Mouse (Mus musculus) kidney, embryonic 16.5 days (tissue): ENCODE data around the gene Rpp30. TPM values are rescaled to one million over a fixed set of nuclear protein-coding genes. Genes with fewer than 3 reads are reported as not detected.

ENCODE experiments used
- ATAC-seq: fragments of 200-750 bp; cut with Nextera tagmentation; 2 replicates; pipeline ENCODE4 v1.8.0; 2017; ENCODE audit warnings: moderate TSS enrichment; ENCODE audit not compliant: low FRiP score, low TSS enrichment
- H3K27ac ChIP-seq: fragments of 300-500 bp; sonication (generic); 2 replicates; pipeline ENCODE4 v1.5.1; 2014; ENCODE audit warnings: low read length
- H3K27me3 ChIP-seq: fragments of 300-500 bp; sonication (generic); 2 replicates; pipeline ENCODE4 v1.6.1; 2014; ENCODE audit warnings: low read length, control low read depth, mixed read lengths; ENCODE audit not compliant: insufficient read depth
- H3K36me3 ChIP-seq: fragments of 300-500 bp; sonication (generic); 2 replicates; pipeline ENCODE4 v1.6.1; 2014; ENCODE audit warnings: low read length, control low read depth, mixed read lengths; ENCODE audit not compliant: insufficient read depth
- H3K4me1 ChIP-seq: fragments of 300-500 bp; sonication (generic); 2 replicates; pipeline ENCODE4 v1.6.1; 2014; ENCODE audit warnings: low read length, control low read depth, mixed read lengths; ENCODE audit not compliant: insufficient read depth
- H3K4me2 ChIP-seq: fragments of 300-500 bp; sonication (generic); replicated peaks from 2 replicates; pipeline ENCODE4 v1.6.1; 2014; ENCODE audit warnings: low read depth, low read length
- H3K4me3 ChIP-seq: fragments of 300-500 bp; sonication (generic); 2 replicates; pipeline ENCODE4 v1.5.1; 2014; ENCODE audit warnings: mild to moderate bottlenecking, low read length
- H3K9ac ChIP-seq: fragments of 300-500 bp; sonication (generic); replicated peaks from 2 replicates; pipeline ENCODE4 v1.6.1; 2014; ENCODE audit warnings: low read length
- H3K9me3 ChIP-seq: fragments of 300-500 bp; sonication (generic); 2 replicates; pipeline ENCODE4 v1.6.1; 2016; ENCODE audit warnings: low read length, control low read depth
- WGBS: fragments of 180-500 bp; shearing (Covaris S2); extraction: QIAGEN DNeasy Blood & Tissue Kit; methylation state at CpG from one replicate; pipeline ENCODE4 v1.1.7; 2014; 5-methylcytosine and 5-hydroxymethylcytosine counted together
- polyA plus RNA-seq: library from polyadenylated mRNA; unstranded; fragments of >200 nt; fragmentation: Nextera tagmentation; extraction: Ambion mirVana; gene quantifications from 2 replicates; pipeline ENCODE4 v1.2.1, GENCODE M21; 2015

Rpp30 gene
- polyA plus RNA-seq, result 63.4 and 67.9 TPM in 2 replicates

DNA sequence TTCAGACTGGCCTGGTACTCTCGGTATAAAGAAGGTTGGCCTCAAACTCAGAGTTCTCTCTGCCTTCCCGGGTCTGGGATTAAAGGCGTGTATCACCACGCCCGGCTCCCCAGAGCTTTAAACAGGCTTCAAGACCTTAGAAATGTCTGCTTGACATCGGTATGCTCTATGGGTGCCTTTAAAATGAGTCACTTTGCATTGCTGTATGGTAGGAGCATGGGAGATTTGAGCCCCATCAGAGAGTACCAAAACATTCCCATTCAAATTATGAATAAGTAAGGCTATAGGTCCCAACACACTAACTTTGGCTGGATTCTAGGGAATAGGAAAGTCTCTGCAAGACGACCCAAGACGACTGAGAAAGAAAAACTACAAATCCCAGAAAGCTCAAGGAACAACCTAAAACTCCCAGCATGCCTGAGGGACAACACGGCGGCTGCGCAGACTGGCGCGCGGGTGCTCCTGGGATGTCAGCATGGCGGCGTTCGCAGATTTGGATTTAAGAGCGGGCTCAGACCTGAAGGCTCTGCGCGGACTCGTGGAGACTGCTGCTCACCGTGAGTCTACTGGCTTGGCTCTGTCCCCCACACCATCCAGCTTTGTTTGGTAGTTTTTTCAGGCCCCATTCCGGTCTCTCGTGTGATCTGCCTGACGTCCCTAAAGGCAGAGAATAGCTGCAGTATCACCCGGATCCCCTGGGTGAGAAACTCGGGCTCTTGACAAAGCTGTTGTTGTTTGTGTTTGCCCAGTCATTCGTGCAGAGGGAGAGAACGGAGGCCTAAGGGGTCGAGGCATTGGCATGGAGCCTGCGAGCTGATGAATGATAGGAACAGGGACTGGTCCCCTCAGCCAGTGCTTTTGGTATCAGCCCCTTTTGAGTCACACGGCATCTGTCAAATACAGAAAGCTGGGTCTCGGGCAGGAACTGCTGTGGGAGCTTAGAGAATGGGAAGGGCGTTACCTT is at the start of gene Rpp30:
Rpp30 (plus strand) TSS at position 455 of the 964 bp plus-strand sequence.
- Histone ChIP-seq H3K4me3 (peak within 1 kb of the TSS; percentile 92), H3K27ac (peak within 1 kb of the TSS; percentile 64; the same call in 1 of the 2 replicates), H3K27me3 (0 out of 2 replicates have a peak, but pooled peaks cover 2% of the 10 kb centered on the region), H3K4me1 (peaks cover 10% of the 10 kb centered on the region), H3K9me3 (no peaks in the 10 kb centered on the region), H3K36me3 (peaks cover 4% of the 10 kb centered on the region; the same call in 1 of the 2 replicates), H3K9ac (peak within 1 kb of the TSS; percentile 90), H3K4me2 (peak within 1 kb of the TSS; percentile 87)
- WGBS, result 1% methylated on average over 34 of the region's 34 CpGs
- ATAC-seq, result peak; percentile 96

DNA sequence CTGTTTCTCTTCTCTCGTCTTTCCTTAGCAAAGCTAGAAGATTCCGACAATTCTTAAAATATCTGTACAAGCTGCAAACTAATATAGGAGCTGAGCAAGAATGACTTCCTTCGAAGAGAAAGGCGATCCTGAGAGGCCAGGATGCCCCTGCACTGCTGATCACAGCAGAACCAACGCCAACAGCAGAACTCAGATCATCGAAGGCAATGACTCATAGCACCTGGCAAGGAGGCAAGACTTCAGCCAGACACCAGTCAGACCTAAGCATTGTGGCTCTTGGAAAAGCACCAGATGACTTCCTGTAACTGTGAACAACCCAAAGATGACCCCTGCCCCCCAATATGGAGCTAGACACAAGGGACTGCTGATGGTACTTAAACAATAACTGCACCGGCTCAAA is 37.5 kb upstream of the Rpp30 start:
- H3K4me2 ChIP-seq, result no peak overlapping the region
- no peaks in the 10 kb centered on the region for H3K4me1 ChIP-seq
- no peak overlapping the region for H3K4me3 ChIP-seq
- ATAC-seq, result no peak
- WGBS, result 72% methylated on average over 7 of the region's 7 CpGs
- no peaks in the 10 kb centered on the region for H3K9me3 ChIP-seq
- H3K36me3 ChIP-seq, result no peaks in the 10 kb centered on the region
- H3K27ac ChIP-seq, result no peak overlapping the region
- no peaks in the 10 kb centered on the region for H3K27me3 ChIP-seq
- no peak overlapping the region for H3K9ac ChIP-seq

DNA sequence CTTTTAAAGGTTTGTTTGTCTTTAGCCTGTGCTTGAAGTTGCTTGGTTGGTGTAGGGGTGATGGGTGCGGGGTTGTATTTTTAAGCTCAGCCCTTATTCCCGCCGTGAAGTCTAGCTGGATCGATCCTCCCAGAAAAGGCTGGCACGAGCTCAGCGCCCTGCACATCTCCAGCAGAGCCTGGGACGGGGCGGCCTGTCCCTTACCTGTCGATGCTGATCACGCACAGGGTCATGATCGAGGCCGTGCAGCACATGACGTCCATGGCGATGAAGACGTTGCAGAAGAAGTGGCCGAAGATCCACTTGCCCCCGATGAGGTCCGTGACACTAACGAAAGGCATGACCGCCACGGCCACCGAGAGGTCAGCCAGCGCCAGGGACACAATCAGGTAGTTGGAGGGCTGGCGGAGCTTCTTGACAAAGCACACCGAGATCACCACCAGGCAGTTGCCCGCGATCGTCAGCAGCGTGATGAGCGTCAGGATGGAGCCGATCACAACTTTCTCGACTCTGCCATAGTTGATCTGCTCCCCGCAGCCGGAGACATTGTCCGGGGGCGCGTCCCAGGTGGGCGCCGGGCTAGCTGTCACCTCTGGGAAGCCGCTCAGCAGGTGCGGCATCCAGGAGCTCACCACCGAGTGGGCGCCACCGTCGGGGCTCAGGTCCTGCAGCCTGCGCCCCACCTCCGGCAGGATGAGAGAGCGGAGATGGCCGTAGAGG is 26.9 kb upstream of the Rpp30 start:
- H3K9me3 ChIP-seq, result no peaks in the 10 kb centered on the region
- WGBS, result 9% methylated on average over 49 of the region's 49 CpGs
- no peak overlapping the region for H3K27ac ChIP-seq
- no peaks in the 10 kb centered on the region for H3K36me3 ChIP-seq
- H3K4me3 ChIP-seq, result peak overlapping the region; percentile 57
- peak; percentile 47; the same call in 1 of the 2 replicates for ATAC-seq
- peak overlapping the region; percentile 84 for H3K4me2 ChIP-seq
- peaks cover 48% of the 10 kb centered on the region for H3K27me3 ChIP-seq
- H3K4me1 ChIP-seq, result peaks cover 6% of the 10 kb centered on the region; the same call in 1 of the 2 replicates
- H3K9ac ChIP-seq, result no peak overlapping the region

DNA sequence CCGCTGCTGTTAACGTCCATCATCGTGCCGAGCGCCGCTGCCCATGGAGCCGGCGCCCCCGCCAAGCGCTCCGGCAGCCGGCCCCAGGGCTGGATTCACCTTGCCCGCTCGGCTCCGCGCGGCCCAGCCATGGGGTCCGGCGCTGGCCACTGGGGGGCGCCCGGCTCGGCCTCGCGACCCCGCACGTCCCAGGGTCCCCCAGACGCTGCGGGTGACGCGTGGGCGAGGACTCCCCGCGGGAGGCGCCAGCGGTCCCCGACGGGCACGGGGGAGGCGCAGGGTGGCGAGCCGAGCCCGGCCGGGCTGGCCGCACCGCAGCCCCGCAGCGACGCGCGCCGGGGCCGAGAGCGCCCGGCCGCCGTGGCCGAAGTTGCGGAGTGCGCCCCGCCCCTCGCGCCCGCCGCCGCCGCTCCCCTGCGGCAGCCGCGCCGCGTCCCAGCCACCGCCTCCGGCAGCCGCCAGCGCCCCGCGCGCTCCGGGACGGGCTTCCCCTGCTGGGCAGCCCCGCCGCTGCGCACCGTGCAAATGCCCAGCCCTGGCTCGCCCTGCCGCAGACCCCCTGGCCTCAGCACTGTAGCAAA is 26.2 kb upstream of the Rpp30 start, which contains the start of gene Htr7:
Htr7 (minus strand) TSS at position 277 of the 581 bp plus-strand sequence.
- Histone ChIP-seq H3K27me3 (peaks cover 48% of the 10 kb centered on the region), H3K4me3 (peak within 1 kb of the TSS; percentile 57), H3K27ac (no peak within 1 kb of the TSS), H3K9me3 (no peaks in the 10 kb centered on the region), H3K9ac (peak within 1 kb of the TSS; percentile 36), H3K36me3 (no peaks in the 10 kb centered on the region), H3K4me1 (peaks cover 6% of the 10 kb centered on the region; the same call in 1 of the 2 replicates), H3K4me2 (peak within 1 kb of the TSS; percentile 84)
- peak; percentile 97 for ATAC-seq
- WGBS, result under 1% methylated on average over 62 of the region's 86 CpGs

DNA sequence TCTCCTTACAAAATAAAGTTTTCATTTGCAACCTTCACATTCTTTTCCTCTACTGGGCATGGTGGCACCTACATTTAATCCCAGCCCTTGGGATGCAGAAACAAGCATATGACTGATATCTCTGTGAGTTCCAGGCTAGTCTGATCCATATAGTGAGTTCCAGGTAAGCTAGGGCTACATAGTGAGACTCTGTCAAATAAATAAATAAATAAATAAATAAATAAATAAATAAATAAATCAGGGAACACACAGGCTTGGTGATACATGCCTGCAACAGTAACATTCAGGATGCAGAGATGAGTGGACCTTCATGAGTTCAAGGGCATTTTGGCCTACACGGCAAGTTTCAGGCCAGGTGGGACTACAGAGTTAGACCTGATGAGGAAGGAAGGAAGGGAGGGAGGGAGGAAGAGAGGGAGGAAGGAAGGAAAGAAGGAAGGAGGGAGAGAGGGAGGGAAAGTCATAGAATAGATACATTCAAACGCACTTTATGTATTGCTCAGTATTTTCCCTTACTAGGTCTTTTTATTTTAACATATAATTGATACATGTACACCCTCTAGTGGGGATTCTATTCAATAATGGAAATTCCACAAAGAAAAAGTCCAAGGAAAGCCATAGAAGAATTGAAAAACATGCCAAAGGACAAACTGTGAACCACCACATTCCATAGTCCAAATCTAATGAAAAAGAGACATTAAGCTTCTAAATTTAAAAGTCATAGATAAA is 20.6 kb upstream of the Rpp30 start:
- no peaks in the 10 kb centered on the region for H3K36me3 ChIP-seq
- 67% methylated on average over 2 of the region's 2 CpGs for WGBS
- no peaks in the 10 kb centered on the region for H3K9me3 ChIP-seq
- H3K27ac ChIP-seq, result no peak overlapping the region
- ATAC-seq, result no peak
- peaks cover 14% of the 10 kb centered on the region for H3K27me3 ChIP-seq
- H3K4me3 ChIP-seq, result no peak overlapping the region
- H3K4me1 ChIP-seq, result no peaks in the 10 kb centered on the region
- H3K9ac ChIP-seq, result no peak overlapping the region
- H3K4me2 ChIP-seq, result no peak overlapping the region

DNA sequence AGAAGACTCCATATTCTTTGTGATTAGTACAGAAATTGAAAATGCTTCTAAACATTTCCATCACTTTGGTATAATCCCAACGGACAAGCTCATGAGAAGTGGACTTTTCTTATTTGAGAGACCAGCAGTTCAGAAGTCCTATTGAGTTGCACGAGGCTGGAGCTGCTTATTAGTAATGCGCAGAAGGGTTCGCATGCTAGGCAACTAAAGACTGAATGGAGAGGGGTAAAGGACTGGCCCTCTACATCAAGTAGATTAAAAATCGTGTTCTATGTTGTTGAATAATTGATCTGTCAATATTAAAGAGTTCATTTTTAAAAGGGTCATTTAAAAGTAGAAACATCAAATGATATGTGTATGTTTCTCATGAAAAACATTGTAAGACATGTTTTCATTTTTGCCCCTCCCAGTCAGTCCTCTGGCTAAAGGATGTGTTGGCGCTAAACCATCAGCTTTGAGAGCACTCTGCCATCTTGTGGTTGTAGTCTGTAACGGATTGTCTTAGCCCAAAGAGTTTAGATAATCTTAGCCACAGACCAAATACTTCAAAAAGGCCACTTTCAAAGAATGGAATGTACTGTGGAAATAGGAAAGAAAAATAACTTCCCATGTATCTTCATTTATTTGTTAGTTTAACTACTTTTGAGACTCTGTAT is 782 bp upstream of the Rpp30 start:
- peak overlapping the region; percentile 64; the same call in 1 of the 2 replicates for H3K27ac ChIP-seq
- peaks cover 10% of the 10 kb centered on the region for H3K4me1 ChIP-seq
- WGBS, result 49% methylated on average over 7 of the region's 7 CpGs
- peak overlapping the region; percentile 77 for H3K4me2 ChIP-seq
- H3K36me3 ChIP-seq, result no peaks in the 10 kb centered on the region
- no peaks in the 10 kb centered on the region for H3K9me3 ChIP-seq
- 0 out of 2 replicates have a peak, but pooled peaks cover 2% of the 10 kb centered on the region for H3K27me3 ChIP-seq
- ATAC-seq, result peak; percentile 87; the same call in 1 of the 2 replicates
- H3K4me3 ChIP-seq, result peak overlapping the region; percentile 92
- H3K9ac ChIP-seq, result peak overlapping the region; percentile 90

DNA sequence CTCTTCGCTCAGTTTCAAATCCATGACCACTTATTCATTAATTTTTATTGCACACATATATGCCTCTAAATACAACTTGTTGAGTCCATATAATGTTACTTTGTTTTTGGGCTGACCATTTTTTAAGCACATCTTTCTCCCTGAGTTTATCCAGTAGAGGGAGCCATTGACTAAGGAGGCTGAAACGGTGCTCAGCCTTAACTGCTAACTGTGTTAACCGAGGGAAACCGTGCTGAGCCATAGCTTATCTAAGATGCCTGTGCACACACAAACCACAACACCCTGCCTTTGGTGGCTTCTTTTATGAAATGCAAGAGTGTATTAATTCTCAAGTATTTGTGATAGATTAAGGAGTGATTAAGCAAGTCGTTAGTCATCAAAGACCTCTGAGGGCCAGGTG is 7.3 kb downstream of the Rpp30 start:
- no peaks in the 10 kb centered on the region for H3K27me3 ChIP-seq
- no peaks in the 10 kb centered on the region for H3K9me3 ChIP-seq
- no peak overlapping the region for H3K4me3 ChIP-seq
- ATAC-seq, result 0 out of 2 replicates have a peak, but pooled peaks have one; percentile 35
- no peak overlapping the region for H3K9ac ChIP-seq
- 50% methylated on average over 5 of the region's 5 CpGs for WGBS
- H3K36me3 ChIP-seq, result peaks cover 21% of the 10 kb centered on the region; the same call in 1 of the 2 replicates
- H3K4me1 ChIP-seq, result no peaks in the 10 kb centered on the region
- no peak overlapping the region for H3K27ac ChIP-seq
- no peak overlapping the region for H3K4me2 ChIP-seq

DNA sequence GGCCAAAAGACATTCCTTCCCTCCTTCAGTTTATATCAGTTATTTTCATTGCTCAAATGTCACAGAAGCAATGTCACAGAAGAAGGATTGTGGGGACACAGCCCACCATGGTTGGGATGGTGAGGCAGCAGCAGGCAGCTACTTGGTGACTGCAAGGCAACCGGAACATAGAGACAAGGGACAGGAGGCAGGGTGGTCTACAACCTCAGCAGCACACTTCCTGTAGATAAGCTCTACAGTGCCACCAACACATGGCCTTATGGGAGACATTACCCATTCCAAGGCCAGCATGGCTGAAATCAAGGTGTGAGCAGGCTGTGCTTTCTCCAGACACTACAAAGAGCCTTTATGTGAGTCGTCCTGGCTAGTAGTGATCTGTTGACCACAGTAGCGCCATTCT is 13.7 kb downstream of the Rpp30 start:
- 92% methylated on average over 3 of the region's 3 CpGs for WGBS
- H3K36me3 ChIP-seq, result peaks cover 31% of the 10 kb centered on the region
- H3K4me2 ChIP-seq, result no peak overlapping the region
- no peaks in the 10 kb centered on the region for H3K4me1 ChIP-seq
- no peak overlapping the region for H3K9ac ChIP-seq
- no peak overlapping the region for H3K27ac ChIP-seq
- no peaks in the 10 kb centered on the region for H3K9me3 ChIP-seq
- H3K27me3 ChIP-seq, result no peaks in the 10 kb centered on the region
- ATAC-seq, result no peak
- H3K4me3 ChIP-seq, result no peak overlapping the region
